Mouse (Mus musculus): Measurements from ENCODE around the gene Sema4b.

Sema4b gene

DNA sequence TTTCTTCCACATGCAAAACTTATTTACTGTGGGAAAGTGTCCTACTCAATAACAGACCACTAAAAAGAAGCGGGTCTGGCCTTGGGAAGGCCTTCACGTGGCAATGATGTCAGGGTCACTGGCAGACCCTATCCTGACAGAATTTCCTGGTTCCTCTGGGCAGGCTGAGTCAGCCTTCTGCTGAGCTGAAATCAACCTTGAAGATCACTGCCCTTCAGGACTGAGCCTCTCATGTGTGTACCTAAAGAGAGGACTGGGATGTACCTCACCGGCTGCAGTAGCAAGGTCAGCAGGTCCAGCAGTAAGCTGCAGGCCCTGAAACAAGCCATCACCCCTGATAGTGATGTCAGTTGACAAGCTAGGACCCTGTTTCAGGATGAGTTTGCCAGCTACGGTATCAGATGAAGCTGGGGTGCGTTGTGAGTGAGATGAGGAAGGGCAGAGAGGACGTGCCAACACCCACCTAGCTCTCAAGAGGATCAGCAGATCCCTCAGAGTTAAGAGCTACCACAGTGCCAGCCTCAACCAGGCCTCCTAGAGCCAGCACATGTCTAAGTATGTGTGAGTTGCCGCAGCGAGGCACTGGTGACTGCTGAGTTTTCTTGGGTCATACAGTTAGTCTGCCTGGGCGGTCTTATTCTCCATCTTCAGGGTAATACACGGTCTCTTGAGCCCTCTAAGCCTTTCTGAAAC, 8.5 kb upstream of the Sema4b start:
- DNase-seq (ENCODE audit: low spot score): no peak

DNA sequence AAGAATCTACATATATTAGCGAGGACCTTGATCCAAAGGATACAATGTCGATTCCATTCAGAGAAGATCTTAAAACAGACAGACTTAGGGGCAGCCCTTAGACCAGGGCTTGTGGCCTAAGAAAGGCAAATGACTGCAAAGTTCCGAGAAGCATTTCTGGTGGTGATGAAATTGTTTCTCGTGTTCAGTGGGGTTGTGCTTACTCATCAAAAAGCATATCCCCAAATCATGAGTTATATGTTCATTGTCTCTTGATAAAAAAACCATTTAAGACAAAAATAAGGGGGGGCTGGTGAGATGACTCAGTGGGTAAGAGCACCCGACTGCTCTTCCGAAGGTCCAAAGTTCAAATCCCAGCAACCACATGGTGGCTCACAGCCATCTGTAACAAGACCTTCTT, 7.3 kb upstream of the Sema4b start:
- DNase-seq (ENCODE audit: low spot score): no peak

DNA sequence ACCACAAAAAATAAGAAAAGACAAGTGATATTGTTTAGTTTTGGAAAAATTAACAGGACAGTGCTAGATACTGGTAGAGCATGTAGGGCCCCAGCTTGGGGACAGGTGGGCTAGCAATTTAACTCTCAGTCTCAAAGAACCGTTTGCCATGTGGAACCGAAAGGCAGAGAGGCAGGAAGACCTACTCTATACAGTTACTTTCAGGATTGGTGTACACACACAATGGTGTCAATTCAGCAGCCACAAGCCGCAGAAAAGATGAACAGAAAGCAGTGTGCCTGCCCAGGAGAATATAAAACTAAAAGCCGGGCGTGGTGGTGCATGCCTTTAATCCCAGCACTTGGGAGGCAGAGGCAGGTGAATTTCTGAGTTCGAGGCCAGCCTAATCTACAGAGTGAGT, 6.9 kb upstream of the Sema4b start:
- DNase-seq (ENCODE audit: low spot score): no peak

DNA sequence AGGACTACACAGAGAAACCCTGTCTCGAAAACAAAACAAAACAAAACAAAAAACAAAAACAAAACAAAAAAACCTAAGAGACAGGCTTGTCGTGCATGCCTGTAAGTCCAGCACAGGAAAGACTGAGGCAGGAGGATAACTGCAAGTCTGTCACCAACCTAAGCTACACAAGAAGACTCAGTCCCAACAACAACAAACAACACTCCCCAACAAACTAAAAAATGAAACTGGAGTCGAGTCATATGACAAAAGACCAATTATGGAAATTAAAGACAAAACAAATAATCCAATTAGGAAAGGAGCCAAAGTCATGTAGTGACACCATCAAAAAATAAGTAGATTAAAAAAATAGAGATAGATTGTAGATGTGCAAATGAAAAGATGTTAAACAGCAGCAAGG, 6.4 kb upstream of the Sema4b start:
- DNase-seq (ENCODE audit: low spot score): no peak

DNA sequence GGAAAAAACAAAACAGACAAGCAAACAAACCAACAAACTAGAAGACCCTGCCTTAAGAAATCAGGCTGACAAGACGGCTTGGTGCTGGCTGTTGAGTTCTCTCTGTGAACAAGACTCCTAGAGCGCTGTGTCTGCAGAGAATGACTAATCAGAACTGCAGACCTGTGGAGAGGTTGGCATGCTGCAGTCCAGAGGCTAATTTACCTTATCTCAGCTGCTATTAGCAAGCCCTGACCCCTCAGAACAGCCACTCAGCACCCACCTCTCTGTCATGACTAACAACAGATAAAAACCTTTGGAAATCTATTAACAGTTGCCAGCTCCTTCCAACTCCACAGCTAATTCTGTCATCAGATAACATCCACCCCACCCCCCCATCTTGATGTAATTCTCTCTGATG, 5.6 kb upstream of the Sema4b start:
- no peak for DNase-seq (ENCODE audit: low spot score)

DNA sequence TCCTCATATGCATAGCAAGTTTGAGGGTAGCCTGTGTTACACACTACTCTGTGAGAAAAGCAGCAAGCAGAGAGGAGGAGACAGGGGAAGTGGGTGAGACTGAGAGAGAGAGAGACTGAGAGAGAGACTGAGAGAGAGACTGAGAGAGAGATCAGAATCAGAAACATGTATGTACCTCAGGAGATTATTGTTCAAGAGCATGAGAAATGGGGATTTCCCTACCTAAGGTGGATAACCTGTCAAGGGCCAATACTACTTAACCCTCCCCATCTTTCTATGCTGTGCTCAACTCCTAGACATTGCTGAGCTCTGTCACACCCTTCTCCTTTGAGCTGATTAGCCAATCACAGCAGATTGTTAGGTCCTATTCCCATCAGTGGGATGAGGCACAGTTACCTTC, 4.5 kb upstream of the Sema4b start:
- DNase-seq (ENCODE audit: low spot score): no peak

DNA sequence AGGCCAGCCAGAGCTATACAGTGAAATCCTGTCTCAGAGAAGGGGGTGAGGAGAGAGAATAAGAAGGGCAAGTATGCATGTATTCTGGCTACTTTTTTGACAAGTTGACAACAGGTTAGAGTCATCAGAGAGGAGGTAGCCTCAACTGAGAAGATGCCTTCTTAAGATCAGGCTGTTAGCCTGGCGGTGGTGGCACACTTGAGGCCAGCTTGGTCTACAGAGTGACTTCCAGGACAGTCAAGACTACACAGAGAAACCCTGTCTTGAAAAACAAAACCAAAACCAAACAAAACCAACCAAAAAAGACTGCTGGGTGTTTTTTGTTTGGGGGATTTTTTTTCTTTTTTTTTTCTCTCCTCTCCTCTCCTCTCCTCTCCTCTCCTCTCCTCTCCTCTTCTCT, 3.2 kb upstream of the Sema4b start:
- DNase-seq (ENCODE audit: low spot score): no peak

DNA sequence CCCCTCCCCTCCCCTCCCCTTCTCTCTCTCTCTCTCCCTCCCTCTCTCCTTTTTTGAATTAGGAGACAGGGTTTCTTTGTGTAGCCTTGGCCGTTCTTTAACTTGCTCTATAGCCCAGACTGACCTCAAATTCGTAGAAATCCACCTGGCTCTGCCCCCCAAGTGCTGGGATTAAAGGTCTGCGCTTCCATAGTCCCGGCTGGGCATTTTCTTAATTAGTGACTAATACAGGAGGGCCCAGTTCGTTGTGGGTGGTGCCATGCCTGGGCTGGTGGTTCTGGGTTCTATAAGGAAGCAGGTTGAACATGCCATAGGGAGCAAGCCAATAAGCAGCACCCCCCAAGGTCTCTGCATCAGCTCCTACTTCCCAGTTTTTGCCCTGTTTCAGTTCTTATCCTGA, 2.7 kb upstream of the Sema4b start:
- DNase-seq (ENCODE audit: low spot score): no peak

DNA sequence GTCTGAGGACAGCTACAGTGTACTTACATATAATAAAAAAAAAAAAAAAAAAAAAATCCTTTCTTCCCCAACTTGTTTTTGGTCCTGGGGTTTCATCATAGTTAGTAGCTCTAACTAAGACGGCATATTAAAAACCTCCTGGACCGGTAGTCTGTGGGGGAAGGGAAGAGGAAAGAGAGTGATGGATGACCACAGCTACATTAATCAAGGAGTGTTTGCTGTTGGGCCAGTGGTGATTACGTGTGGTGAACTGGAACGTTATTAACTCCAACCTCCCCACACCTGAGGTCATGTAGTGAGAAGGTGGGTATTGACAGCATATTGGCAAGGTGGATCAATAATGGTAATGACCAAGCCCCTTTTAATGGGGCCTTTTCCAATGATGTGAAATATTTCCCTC, 2.1 kb upstream of the Sema4b start:
- no peak for DNase-seq (ENCODE audit: low spot score)

DNA sequence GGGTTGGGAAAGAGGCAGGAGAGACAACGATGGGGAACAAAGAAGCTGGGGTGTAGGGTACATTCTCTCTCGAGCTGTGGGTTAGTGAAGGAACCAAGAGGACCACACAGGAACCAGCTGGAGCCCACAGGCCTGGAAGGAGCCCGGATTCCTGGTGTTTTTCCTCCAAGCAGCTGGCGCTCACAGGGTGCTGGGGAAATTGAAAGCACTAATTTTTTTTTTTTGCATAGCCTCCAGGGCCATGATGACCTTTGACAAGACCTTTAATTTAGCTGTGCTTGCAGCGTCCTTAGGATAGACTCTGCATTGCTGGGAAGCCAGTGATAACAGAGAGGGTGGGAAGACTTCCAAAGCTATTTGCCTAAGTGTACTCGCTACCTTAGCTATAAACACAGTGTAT, 1.7 kb upstream of the Sema4b start:
- DNase-seq (ENCODE audit: low spot score): no peak

DNA sequence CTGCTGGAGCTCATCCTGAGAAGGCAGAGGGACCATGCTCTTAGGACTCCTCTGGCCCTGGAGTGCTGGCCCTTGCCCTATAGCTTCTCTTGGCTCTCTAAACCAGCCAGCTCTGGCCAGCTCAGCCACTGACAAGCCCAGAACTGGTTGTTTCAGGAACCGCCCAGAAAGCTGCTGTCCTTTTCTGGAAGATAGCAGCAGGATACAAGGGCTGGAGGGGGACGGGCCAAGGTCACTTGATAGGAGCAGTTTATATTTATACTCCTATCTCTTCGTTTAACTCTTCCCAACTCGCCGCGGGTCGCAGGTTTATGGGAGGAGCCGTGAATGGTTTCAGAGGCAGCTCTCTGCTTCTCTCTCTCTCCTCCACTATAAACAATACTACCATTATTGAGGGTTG, 620 bp upstream of the Sema4b start:
- DNase-seq (ENCODE audit: low spot score): peak; percentile 77

DNA sequence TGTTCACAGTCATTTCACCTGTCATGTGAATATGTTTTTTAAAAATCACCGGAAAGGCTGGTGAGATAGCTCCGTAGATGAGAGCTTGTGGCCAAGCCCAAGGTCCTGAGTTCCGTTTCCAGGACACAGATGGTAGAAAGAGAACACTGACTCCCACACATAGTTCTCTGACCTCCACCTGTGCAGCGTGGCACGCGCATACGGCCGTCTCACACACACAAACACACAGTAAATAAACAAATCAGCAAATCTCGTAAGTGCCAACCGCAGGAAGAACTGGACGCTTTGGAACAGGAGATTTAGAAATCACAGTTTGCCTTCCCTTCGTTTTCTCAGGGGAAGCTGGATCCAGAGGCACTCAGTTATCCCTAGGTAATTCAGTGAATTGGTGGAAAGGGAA, 860 bp downstream of the Sema4b start:
- no peak for DNase-seq (ENCODE audit: low spot score)

DNA sequence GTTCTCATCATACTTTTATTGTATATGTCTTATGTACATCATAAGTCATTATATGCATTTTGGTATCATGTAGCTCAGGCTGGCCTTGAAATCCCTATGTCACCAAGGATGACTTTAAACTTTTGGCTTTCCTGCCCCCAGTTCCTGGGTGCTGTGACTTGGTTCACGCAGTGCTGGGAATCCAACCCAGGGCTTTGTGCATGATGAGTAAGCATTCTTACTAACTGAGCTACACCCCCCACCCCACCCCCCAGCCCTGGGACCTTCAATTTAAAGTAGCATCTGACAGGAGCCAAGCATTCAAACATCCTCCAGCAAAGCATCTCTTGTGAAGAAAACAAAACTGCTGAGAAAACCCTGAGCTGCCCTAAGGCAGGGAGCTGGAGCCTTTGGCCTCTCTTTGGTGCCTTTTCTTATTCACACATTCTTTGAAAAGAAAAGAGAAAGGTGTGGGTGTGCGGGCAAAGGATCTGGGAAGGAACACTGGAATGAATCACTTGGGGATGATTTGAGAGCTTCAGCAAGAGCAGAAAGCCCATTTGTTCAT, 2.0 kb downstream of the Sema4b start:
- DNase-seq (ENCODE audit: low spot score): no peak

DNA sequence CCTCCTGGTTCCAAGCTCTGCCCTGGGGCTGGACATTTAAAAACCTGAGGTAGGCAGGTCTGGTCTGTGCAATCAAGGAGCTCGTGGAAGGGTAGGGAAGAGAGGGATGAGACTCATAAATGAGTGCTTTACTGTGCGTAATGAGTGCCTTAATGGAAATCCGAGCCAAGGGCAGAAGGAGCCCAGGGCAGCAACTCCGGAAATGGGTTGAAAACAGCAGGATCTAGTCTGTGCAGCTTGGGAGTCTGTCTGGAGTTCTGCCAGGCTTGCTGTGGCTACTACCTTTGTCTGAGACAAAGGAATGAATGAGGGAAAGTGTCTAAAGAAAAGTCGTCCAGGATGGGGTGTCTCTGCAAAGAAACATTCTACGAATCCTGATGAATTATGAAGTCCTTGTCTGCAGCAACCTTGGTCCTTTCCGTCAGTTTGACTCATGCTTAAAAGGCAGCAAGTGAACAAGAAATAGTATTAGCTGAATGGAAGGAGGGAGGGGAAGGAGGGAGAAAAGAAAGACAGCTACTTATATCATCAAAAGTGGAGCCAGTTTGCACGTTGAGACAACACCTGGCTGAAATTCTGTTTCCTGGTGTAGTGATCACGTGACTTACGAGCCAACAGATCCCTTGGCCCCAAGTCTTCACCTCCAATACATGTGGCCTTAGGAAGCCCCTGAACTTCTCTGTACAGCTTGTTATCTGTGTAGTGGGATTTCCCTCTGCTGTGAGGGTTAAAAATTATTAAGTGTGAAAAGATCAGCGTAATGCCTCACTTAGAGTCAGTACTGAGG, 2.7 kb downstream of the Sema4b start:
- DNase-seq (ENCODE audit: low spot score): no peak

DNA sequence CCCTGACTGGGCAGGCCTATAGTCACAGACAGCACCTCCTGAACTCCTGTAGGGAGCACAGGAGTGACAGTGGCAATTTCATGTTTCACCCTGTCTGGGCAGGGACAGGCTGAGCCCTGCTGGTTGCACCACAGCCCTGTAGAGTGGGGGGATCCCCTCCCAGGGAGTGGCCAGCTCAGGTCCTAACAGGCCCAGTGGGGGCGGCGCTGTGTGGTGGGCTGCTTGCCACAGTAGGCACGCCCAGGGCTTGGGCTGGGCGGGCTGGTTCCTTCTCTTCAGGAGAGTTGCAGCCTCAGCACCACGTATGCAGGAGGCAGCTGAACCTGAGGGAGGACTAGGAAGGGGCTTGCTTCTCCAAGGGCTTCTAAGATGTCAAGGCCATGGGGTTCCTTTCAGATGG, 4.8 kb downstream of the Sema4b start:
- peak; percentile 79 for DNase-seq (ENCODE audit: low spot score)

DNA sequence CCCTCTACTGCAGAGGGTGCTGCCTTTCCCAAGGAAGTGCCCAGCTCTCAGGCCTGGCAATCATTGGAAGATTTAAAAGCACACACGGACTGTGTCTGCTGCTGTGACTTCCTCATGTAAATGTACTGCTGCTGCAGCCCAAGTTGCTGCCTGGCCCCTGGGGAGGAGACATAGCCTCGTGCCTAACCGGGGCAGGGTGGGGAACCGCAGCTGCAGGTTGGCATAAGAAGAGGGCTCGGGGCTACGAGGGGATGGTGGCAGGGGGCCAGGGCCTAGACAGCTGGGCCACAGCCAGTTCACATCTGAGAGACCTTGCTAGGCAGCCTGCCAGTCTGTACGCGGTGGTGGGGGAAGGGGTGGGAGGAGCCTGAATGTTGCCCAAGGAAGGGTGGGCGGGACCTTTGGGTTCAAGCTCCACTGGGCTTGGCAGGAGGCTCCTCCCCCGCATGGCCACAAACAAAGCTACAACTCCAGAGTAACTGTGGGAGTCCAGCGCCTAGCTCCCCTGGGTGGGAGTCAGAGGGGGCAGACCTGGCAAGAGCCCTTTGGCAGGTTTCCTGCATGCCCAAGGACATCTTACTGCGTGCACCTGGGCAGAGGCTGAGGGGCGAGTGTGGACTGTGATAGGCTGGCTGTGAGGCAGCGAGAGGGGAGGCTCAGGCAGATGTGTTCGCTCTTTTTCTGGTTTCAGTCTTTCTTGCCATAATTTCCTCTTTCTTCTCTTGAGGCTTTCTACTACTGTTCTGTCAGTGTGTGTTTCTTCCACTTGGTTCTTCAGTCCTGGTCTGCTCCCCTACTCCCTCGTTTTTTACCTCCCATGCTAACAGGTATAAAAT, 5.8 kb downstream of the Sema4b start:
- peak; percentile 92 for DNase-seq (ENCODE audit: low spot score)

DNA sequence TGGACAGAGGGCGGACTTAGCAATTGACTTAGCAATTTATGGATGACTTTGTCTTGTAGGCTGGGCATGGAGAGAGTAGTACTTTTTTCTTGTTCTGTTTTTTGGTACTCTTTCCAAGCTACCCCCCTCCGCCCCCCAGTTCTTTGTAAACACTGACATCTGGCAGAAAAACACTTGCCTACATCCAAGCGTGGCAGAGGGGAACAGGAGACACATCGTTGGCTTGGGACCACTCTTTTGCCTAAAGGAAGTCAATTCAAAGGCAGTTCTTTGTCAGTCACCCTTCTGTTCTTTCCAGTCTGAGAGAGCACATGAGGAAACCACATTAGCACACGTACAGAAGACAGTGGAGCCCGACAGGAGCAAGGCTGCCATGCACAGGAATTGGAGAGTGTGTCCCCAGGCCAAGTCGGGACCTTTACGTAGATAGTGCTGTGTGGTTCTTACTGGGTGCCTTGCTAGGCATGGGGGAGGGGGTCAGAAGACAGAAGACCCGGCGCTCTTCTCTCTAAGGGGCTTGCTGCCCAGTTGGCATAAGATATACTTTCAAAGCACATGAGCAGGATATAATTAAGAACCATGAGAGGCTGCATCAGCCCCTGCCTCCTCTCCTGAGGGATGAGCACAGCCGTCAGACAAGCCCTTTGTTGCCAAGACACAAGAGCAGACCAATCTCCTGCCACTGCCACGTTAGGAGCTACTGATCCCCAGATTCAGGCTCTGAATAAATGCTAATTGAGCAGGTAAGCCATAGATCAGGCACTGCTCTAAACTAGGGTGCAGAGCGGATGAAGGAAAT, 7.5 kb downstream of the Sema4b start:
- no peak for DNase-seq (ENCODE audit: low spot score)

DNA sequence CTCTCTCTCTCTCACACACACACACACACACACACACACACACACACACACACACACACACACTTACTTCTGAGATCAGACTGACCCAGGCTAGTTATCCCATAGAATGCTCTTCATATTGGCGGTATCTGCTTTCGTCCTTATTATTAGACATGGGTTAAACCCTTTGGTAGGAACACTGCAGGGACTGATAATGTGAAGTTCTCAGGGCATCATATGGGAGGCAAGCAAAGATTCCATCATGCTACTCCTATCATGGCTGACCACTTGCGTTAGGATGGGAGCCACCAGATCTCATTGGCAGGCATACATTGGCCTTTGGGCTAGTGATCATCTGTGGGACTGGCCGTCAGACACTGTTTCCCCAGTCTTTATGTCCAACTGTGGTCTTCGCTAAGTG, 8.5 kb downstream of the Sema4b start:
- no peak for DNase-seq (ENCODE audit: low spot score)

DNA sequence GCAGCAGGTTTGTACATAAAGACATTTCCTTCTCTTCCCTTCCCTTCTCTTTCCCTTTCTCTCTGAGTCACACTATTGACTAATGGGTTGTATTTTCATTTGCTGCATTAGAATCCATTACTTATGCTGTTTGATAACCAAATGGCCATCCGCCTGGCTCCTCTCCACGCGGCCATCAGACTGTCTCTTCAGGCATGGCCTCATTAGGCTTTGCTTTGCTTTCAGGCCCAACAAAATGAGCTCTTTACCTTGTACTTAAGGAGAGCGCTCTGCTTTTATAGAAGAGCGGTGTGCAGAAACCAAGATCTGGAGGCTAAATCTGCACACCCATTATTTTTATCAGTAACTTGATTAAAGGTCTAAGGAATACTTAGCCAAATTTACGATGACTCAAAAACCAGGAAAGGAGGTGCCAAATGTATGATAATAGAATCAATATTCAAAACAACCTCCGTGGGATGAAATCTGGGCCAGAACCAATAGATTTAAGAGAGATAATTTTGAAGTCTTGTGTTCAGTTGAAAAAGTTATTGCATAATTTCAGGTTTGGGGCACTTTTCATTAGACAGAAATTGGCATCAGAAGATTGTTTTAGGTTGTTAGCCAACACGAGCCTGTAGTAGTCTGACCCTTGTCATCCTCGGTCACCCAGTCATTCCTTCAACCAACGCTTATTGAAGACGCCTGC, 9.1 kb downstream of the Sema4b start:
- no peak for DNase-seq (ENCODE audit: low spot score)

DNA sequence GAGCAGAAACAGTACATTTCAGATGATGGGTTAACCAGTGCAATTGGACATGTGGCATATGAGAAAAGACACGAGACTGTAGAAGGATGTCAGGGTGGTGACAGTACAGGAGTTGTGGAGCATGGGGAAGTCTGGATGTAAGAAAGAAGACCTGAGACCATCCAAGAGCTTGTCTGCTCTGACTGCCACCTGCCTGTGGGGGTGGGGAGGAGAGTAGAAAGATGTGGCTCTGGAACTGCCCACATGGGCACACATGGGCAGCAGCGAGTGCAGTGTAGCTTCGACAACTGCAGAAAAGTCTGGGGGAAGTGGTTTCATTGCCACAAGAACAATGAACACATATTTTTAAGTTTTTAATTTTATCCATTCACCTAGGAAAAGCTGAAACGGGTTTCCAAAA, 10.7 kb downstream of the Sema4b start:
- no peak for DNase-seq (ENCODE audit: low spot score)
